Mouse (Mus musculus) forebrain, embryonic 16.5 days (tissue): ENCODE measurements at regions not wholly inside any gene's neighbourhood (a gene's known extent, or its start where the extent isn't known, plus 50 kb on each side); places are given as distances from the start of the nearest gene placed in this dataset.
A peak's percentile ranks its signal among the peaks of the same experiment; 100 is the strongest.

Experiments used
- ATAC-seq: fragments of 200-750 bp; cut with Nextera tagmentation; 2 replicates; pipeline ENCODE4 v1.8.0; 2017; ENCODE audit warnings: mild to moderate bottlenecking, moderate library complexity
- H3K27ac ChIP-seq: fragments of 300-500 bp; sonication (generic); 2 replicates; pipeline ENCODE4 v1.5.1; 2014; ENCODE audit warnings: low read length, control low read depth
- H3K27me3 ChIP-seq: fragments of 300-500 bp; sonication (generic); replicated peaks from 2 replicates; pipeline ENCODE4 v1.6.1; 2014; ENCODE audit warnings: low read length; ENCODE audit not compliant: control insufficient read depth, insufficient read depth
- H3K36me3 ChIP-seq: fragments of 300-500 bp; sonication (generic); 2 replicates; pipeline ENCODE4 v1.6.1; 2014; ENCODE audit not compliant: control insufficient read depth, insufficient read depth
- H3K4me1 ChIP-seq: fragments of 300-500 bp; sonication (generic); replicated peaks from 2 replicates; pipeline ENCODE4 v1.6.1; 2014; ENCODE audit warnings: low read length; ENCODE audit not compliant: control insufficient read depth, insufficient read depth
- H3K4me2 ChIP-seq: fragments of 300-500 bp; sonication (generic); 2 replicates; pipeline ENCODE4 v1.6.1; 2014; ENCODE audit warnings: mild to moderate bottlenecking, low read length, control low read depth
- H3K4me3 ChIP-seq: fragments of 300-500 bp; sonication (generic); replicated peaks from 2 replicates; pipeline ENCODE4 v1.5.1; 2014; ENCODE audit warnings: mild to moderate bottlenecking, low read length, control low read depth
- H3K9ac ChIP-seq: fragments of 300-500 bp; sonication (generic); replicated peaks from 2 replicates; pipeline ENCODE4 v1.6.1; 2014; ENCODE audit warnings: low read depth, low read length, control low read depth
- H3K9me3 ChIP-seq: fragments of 300-500 bp; sonication (generic); 2 replicates; pipeline ENCODE4 v1.6.1; 2016; ENCODE audit warnings: low read length; ENCODE audit not compliant: control insufficient read depth
- WGBS: fragments of 180-500 bp; shearing (Covaris S2); extraction: QIAGEN DNeasy Blood & Tissue Kit; methylation state at CpG from one replicate; pipeline ENCODE4 v1.1.7; 2014; 5-methylcytosine and 5-hydroxymethylcytosine counted together

- ATAC-seq = no peak
- Histone ChIP-seq H3K4me3 (no peak overlapping the region), H3K9ac (no peak overlapping the region), H3K36me3 (no peaks in the 10 kb centered on the region), H3K4me2 (no peak overlapping the region), H3K27ac (no peak overlapping the region), H3K9me3 (no peaks in the 10 kb centered on the region), H3K27me3 (no peaks in the 10 kb centered on the region), H3K4me1 (no peaks in the 10 kb centered on the region)
- WGBS = 90% methylated on average over 3 of the region's 3 CpGs
Measured at GRCm38 (mm10) chr14:11417857-11418256, 61.3 kb upstream of the Gm3839 start.

- H3K27ac ChIP-seq = no peak overlapping the region
- H3K9me3 ChIP-seq = no peaks in the 10 kb centered on the region
- H3K9ac ChIP-seq = no peak overlapping the region
- no peak overlapping the region for H3K4me2 ChIP-seq
- no peaks in the 10 kb centered on the region for H3K36me3 ChIP-seq
- H3K4me1 ChIP-seq = no peaks in the 10 kb centered on the region
- no peaks in the 10 kb centered on the region for H3K27me3 ChIP-seq
- WGBS = 53% methylated on average over 1 of the region's 1 CpGs
- H3K4me3 ChIP-seq = no peak overlapping the region
- no peak for ATAC-seq
Measured at GRCm38 (mm10) chr14:11422306-11422705, 65.8 kb upstream of the Gm3839 start.

GRCm38 (mm10) chr14:11428256-11429240 is 72.0 kb upstream of the Gm3839 start:
- H3K27ac ChIP-seq = no peak overlapping the region
- no peaks in the 10 kb centered on the region for H3K27me3 ChIP-seq
- peaks cover 6% of the 10 kb centered on the region; the same call in 1 of the 2 replicates for H3K4me1 ChIP-seq
- H3K4me3 ChIP-seq = no peak overlapping the region
- peak; percentile 91 for ATAC-seq
- 76% methylated on average over 16 of the region's 16 CpGs for whole genome bisulfite sequencing
- no peaks in the 10 kb centered on the region for H3K9me3 ChIP-seq
- H3K4me2 ChIP-seq = no peak overlapping the region
- no peak overlapping the region for H3K9ac ChIP-seq
- H3K36me3 ChIP-seq = no peaks in the 10 kb centered on the region

GRCm38 (mm10) chr14:11435166-11435784 is 78.7 kb upstream of the Gm3839 start:
- no peak for ATAC-seq
- no peak overlapping the region for H3K27ac ChIP-seq
- H3K36me3 ChIP-seq = no peaks in the 10 kb centered on the region
- H3K4me2 ChIP-seq = no peak overlapping the region
- no peaks in the 10 kb centered on the region for H3K27me3 ChIP-seq
- H3K4me1 ChIP-seq = no peaks in the 10 kb centered on the region
- 73% methylated on average over 7 of the region's 7 CpGs for WGBS
- H3K9me3 ChIP-seq = no peaks in the 10 kb centered on the region
- H3K9ac ChIP-seq = no peak overlapping the region
- no peak overlapping the region for H3K4me3 ChIP-seq

GRCm38 (mm10) chr14:11438611-11439010 is 82.1 kb upstream of the Gm3839 start:
- 73% methylated on average over 2 of the region's 2 CpGs for WGBS
- Histone ChIP-seq H3K9me3 (no peaks in the 10 kb centered on the region), H3K36me3 (no peaks in the 10 kb centered on the region), H3K27ac (no peak overlapping the region), H3K4me1 (no peaks in the 10 kb centered on the region), H3K4me3 (no peak overlapping the region), H3K9ac (no peak overlapping the region), H3K27me3 (no peaks in the 10 kb centered on the region), H3K4me2 (no peak overlapping the region)
- ATAC-seq = no peak

- no peak overlapping the region for H3K9ac ChIP-seq
- no peak overlapping the region for H3K27ac ChIP-seq
- ATAC-seq = no peak
- H3K36me3 ChIP-seq = no peaks in the 10 kb centered on the region
- no peaks in the 10 kb centered on the region for H3K27me3 ChIP-seq
- no peaks in the 10 kb centered on the region for H3K4me1 ChIP-seq
- no peaks in the 10 kb centered on the region for H3K9me3 ChIP-seq
- no peak overlapping the region for H3K4me2 ChIP-seq
- no peak overlapping the region for H3K4me3 ChIP-seq
- 79% methylated on average over 2 of the region's 2 CpGs for WGBS
Measured at GRCm38 (mm10) chr14:11440176-11440575, 83.7 kb upstream of the Gm3839 start.

GRCm38 (mm10) chr14:11449958-11450357 is 93.4 kb upstream of the Gm3839 start:
- H3K9ac ChIP-seq = no peak overlapping the region
- WGBS = 89% methylated on average over 2 of the region's 2 CpGs
- H3K36me3 ChIP-seq = no peaks in the 10 kb centered on the region
- H3K27me3 ChIP-seq = no peaks in the 10 kb centered on the region
- H3K27ac ChIP-seq = no peak overlapping the region
- H3K4me1 ChIP-seq = no peaks in the 10 kb centered on the region
- peaks cover 2% of the 10 kb centered on the region; the same call in 1 of the 2 replicates for H3K9me3 ChIP-seq
- no peak overlapping the region for H3K4me2 ChIP-seq
- no peak overlapping the region for H3K4me3 ChIP-seq
- ATAC-seq = no peak

- Histone ChIP-seq H3K4me2 (no peak overlapping the region), H3K36me3 (no peaks in the 10 kb centered on the region), H3K9ac (no peak overlapping the region), H3K4me3 (no peak overlapping the region), H3K4me1 (no peaks in the 10 kb centered on the region), H3K27me3 (no peaks in the 10 kb centered on the region), H3K9me3 (no peaks in the 10 kb centered on the region), H3K27ac (no peak overlapping the region)
- WGBS = 92% methylated on average over 3 of the region's 3 CpGs
- no peak for ATAC-seq
Measured at GRCm38 (mm10) chr14:11477731-11478130, 75.6 kb upstream of the Ptprg start.

- H3K9ac ChIP-seq = no peak overlapping the region
- no peaks in the 10 kb centered on the region for H3K36me3 ChIP-seq
- H3K27me3 ChIP-seq = no peaks in the 10 kb centered on the region
- H3K9me3 ChIP-seq = no peaks in the 10 kb centered on the region
- H3K4me3 ChIP-seq = no peak overlapping the region
- H3K4me1 ChIP-seq = no peaks in the 10 kb centered on the region
- 79% methylated on average over 4 of the region's 4 CpGs for WGBS
- no peak for ATAC-seq
- no peak overlapping the region for H3K27ac ChIP-seq
- no peak overlapping the region for H3K4me2 ChIP-seq
Measured at GRCm38 (mm10) chr14:11482151-11482550, 71.2 kb upstream of the Ptprg start.
